Mouse (Mus musculus) adrenal gland, adult 10 weeks (tissue): ENCODE data around the gene Paqr9. TPM values are rescaled to one million over a fixed set of nuclear protein-coding genes. Genes with fewer than 3 reads are reported as not detected.

Source experiments
- polyA plus RNA-seq: library from polyadenylated mRNA; stranded (reverse); fragments of 350-450 nt; fragmentation: Illumina TruSeq; extraction: RNeasy Lipid Tissue Mini Kit (QIAGEN cat#74804); gene quantifications from one replicate; pipeline ENCODE4 v1.2.3, GENCODE M21; 2014; ENCODE audit warnings: low read depth, low replicate concordance

The Paqr9 gene
- 9.4 TPM for polyA plus RNA-seq

DNA sequence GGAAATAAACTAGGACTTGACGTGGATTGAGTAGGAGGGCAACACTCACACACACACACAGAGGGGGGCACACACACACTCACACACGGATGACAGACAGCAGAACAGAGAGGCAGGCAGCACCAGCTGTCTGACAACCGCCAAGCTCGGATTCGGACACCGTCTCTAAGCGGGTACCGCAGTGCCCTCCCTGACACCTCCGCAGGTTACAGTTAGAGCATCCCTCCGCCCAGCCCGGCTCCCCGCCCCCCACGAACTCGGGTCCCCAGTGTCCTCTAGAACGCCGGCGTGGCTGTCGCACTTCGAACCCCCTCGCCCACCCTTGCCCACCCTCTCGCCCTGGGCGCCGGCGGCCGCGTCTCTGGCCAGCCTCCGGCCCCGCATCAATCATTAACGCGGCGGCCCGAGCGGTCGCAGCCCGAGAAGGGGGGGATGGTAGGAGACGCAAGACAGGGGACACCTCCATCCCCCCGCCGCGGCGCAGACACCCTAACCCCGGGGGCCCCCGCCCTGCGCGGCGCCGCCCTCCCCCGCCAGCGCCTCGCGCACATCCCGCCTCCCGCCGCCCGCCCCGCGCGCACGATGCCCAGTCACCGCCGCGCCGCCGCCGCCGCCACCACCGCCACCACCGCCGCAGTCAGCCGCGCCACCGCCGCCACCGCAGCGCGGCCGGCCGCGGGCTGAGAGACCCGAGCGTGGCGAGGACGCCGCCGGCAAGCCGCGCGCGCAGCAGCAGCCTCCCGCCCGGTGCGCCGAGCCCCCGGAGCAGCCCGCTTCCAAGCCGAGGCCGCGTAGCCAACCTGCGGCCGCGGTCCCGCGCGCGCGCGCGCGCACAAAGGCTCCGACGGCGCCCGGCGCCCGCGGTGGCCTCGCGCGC is at the start of gene Paqr9:
Gene Paqr9 (plus strand): TSS at position 599 of the 877 bp plus-strand sequence.

DNA sequence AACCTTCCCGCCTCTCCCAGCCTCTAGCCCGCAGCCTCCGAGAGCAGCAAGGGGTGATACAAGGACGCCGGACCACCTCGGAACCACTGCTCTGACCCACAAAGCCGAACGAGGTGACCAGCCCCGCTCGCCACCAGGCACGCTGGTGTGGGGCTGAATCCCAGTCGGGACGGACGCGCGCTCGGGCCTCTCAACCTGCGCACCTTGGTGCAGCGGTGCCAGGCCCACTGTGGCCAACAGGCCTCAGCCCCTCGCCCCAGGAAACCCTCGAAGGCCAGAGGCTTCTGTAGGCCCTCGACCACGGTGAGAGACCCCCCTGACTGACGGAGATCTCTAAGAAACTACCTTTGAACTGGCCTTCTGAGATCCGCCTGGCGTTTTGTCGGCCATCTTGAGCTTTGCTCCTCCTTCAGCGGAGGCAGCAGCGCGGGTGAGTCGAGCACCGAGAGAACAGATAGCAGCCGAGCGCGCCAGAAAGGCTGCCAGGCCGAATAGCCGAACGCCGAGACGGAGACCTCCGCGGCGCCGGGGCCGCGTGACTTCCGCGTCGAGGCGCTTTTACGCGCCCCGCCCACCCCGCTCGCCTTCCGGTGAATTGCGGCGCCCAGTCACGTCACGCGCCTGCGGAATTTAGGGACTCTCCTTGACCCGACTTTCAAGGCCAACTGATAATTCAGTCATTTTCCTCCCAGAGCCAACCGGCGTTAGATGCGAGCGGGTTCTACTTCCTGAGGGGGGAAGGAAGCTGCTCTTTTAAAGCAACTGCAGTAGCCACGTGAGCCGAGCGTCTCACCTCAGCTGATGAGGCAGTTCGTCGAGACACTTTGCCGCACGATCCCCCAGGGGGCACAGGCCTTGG is 47.8 kb upstream of the Paqr9 start, which contains the start of gene U2surp:
Gene U2surp (minus strand): TSS at position 525 of the 859 bp plus-strand sequence.

Other genes starting within 250 kb of the Paqr9 start
- gene Chst2, start 152.9 kb upstream of the Paqr9 start, polyA plus RNA-seq: 24.3 TPM
- 143 TPM for gene U2surp, start 47.7 kb upstream of the Paqr9 start, polyA plus RNA-seq
- 1.6 TPM for gene Pcolce2, start 77.9 kb downstream of the Paqr9 start, polyA plus RNA-seq
- gene Trpc1, start 190.7 kb downstream of the Paqr9 start, polyA plus RNA-seq: 6.5 TPM